In genomic region chr12:69198164-69198535, GRCm38 (mm10) we compare ENCODE assay signal across 8 mouse cellular contexts. TPM values are rescaled to one million over a fixed set of nuclear protein-coding genes. Genes with fewer than 3 reads are reported as not detected.
DNase-seq lines count a peak whose midpoint lies in the region; ATAC-seq and TF ChIP-seq lines count a peak whose summit lies in the region.

TSS of gene Dnaaf2 (minus strand) at chr12:69198429.

- no peak for TF ChIP-seq EP300 in heart, adult 2 months (IDR thresholded peaks at IDR 0.05; ENCODE audit: insufficient read depth, low read depth, low read length)

- peak; percentile 18 for ATAC-seq in limb, embryonic 11.5 days (ENCODE audit: insufficient number of reproducible peaks, low FRiP score, low TSS enrichment, low read depth)

- no peaks in the 10 kb centered on the region for H3K9me3 ChIP-seq in limb, embryonic 11.5 days (ENCODE audit: control insufficient read depth, low read length)
- no peaks in the 10 kb centered on the region for H3K9me3 ChIP-seq in midbrain, embryonic 10.5 days (replicated peaks)

- WGBS in heart, adult 2 months: under 1% methylated on average over 18 of the region's 18 CpGs
- WGBS in limb, embryonic 11.5 days: under 1% methylated on average over 18 of the region's 18 CpGs
- under 1% methylated on average over 18 of the region's 18 CpGs for WGBS in midbrain, embryonic 10.5 days
- under 1% methylated on average over 18 of the region's 18 CpGs for WGBS in small intestine, adult 2 months

- peak within 1 kb of the TSS; percentile 94 for H3K4me2 ChIP-seq in limb, embryonic 11.5 days (ENCODE audit: low read depth, severe bottlenecking)

- 0 out of 2 replicates have a peak, but pooled peaks cover 3% of the 10 kb centered on the region for H3K36me3 ChIP-seq in heart, adult 2 months (ENCODE audit: control insufficient read depth, insufficient read depth, low read length)
- H3K36me3 ChIP-seq in limb, embryonic 11.5 days (ENCODE audit: control insufficient read depth, insufficient read depth, low read length): peaks cover 5% of the 10 kb centered on the region; the same call in 1 of the 2 replicates
- peaks cover 50% of the 10 kb centered on the region for H3K36me3 ChIP-seq in midbrain, embryonic 10.5 days
- H3K36me3 ChIP-seq in small intestine, adult 2 months (ENCODE audit: control insufficient read depth, insufficient read depth, low read length): peaks cover 6% of the 10 kb centered on the region

- H3K4me3 ChIP-seq in heart, adult 2 months: peak within 1 kb of the TSS; percentile 98
- H3K4me3 ChIP-seq in limb, embryonic 11.5 days (ENCODE audit: low read depth, low read length): peak within 1 kb of the TSS; percentile 98
- H3K4me3 ChIP-seq in midbrain, embryonic 10.5 days: peak within 1 kb of the TSS; percentile 96
- peak within 1 kb of the TSS; percentile 80 for H3K4me3 ChIP-seq in small intestine, adult 2 months (ENCODE audit: low read depth, low read length)

- no peak for TF ChIP-seq POLR2A in heart, adult 2 months (IDR thresholded peaks at IDR 0.05; ENCODE audit: insufficient read depth, low read depth, low read length)
- TF ChIP-seq POLR2A in small intestine, adult 2 months (IDR thresholded peaks at IDR 0.05; ENCODE audit: low read depth, low read length): no peak; the same call in 1 of the 2 replicates

- no peaks in the 10 kb centered on the region for H3K27me3 ChIP-seq in heart, adult 2 months (ENCODE audit: control insufficient read depth, insufficient read depth, low read length)
- no peaks in the 10 kb centered on the region for H3K27me3 ChIP-seq in limb, embryonic 11.5 days (ENCODE audit: control insufficient read depth, insufficient read depth, low read length)
- no peaks in the 10 kb centered on the region for H3K27me3 ChIP-seq in midbrain, embryonic 10.5 days (ENCODE audit: low read depth, poor library complexity, severe bottlenecking)
- H3K27me3 ChIP-seq in small intestine, adult 2 months (ENCODE audit: control insufficient read depth, insufficient read depth, low read length): no peaks in the 10 kb centered on the region

- H3K79me2 ChIP-seq in heart, adult 2 months (replicated peaks; ENCODE audit: control insufficient read depth, insufficient read depth, low read length): no peaks in the 10 kb centered on the region

- H3K27ac ChIP-seq in heart, adult 2 months: peak within 1 kb of the TSS; percentile 85
- peak within 1 kb of the TSS; percentile 78 for H3K27ac ChIP-seq in limb, embryonic 11.5 days (replicated peaks; ENCODE audit: low read depth, low read length)
- peak within 1 kb of the TSS; percentile 92 for H3K27ac ChIP-seq in midbrain, embryonic 10.5 days (replicated peaks)
- H3K27ac ChIP-seq in small intestine, adult 2 months (ENCODE audit: insufficient read depth, low read depth, low read length): peak within 1 kb of the TSS; percentile 60

- peak; percentile 75 for DNase-seq in 416B (ENCODE audit: low read depth)
- peak; percentile 86 to 94 for DNase-seq in adrenal gland, adult (ENCODE audit: inconsistent age in 2 of 2, low spot score in 1 of 2)
- peak; percentile 82 for DNase-seq in embryo, embryonic 9.5 days (ENCODE audit: extremely low spot score)
- DNase-seq in heart, adult 2 months: peak in 1 of 2 experiments; percentile 65
- DNase-seq in kidney, adult 18-20 months: peak; percentile 85
- DNase-seq in limb, embryonic 11.5 days (ENCODE audit: low spot score): peak; percentile 87
- peak; percentile 83 for DNase-seq in midbrain, embryonic 10.5 days (ENCODE audit: low spot score)

- peaks cover 4% of the 10 kb centered on the region for H3K4me1 ChIP-seq in heart, adult 2 months (ENCODE audit: control insufficient read depth, insufficient read depth, low read length)
- H3K4me1 ChIP-seq in limb, embryonic 11.5 days (ENCODE audit: control insufficient read depth, insufficient read depth, low read length): peaks cover 4% of the 10 kb centered on the region; the same call in 1 of the 2 replicates
- peaks cover 31% of the 10 kb centered on the region for H3K4me1 ChIP-seq in midbrain, embryonic 10.5 days
- peaks cover 2% of the 10 kb centered on the region; the same call in 1 of the 2 replicates for H3K4me1 ChIP-seq in small intestine, adult 2 months (ENCODE audit: control insufficient read depth, insufficient read depth, insufficient read length, low read length)

- intact Hi-C loops in heart, adult 2 months (cut with DNase I): loop anchor here (5.0 kb wide), 2 partner anchors 44 to 99 kb away; partner anchors contain the start of genes Klhdc1 and Klhdc2

- peak within 1 kb of the TSS; percentile 94 for H3K9ac ChIP-seq in heart, adult 2 months (ENCODE audit: low read depth, low read length)
- H3K9ac ChIP-seq in limb, embryonic 11.5 days (ENCODE audit: low read length): peak within 1 kb of the TSS; percentile 90

- no peak for TF ChIP-seq CTCF in heart, adult 2 months (IDR thresholded peaks at IDR 0.05)
- no peak for TF ChIP-seq CTCF in small intestine, adult 2 months (IDR thresholded peaks at IDR 0.05; ENCODE audit: extremely low read depth, insufficient read length, insufficient replicate concordance, low read depth, low read length)

RNA-seq across cellular contexts. Expression of gene Dnaaf2, which starts in this region (rescaled TPM):
- under 1 TPM; 0.50 to 0.80 TPM for total RNA-seq in heart, adult 2 months (2021)
- polyA plus RNA-seq in heart, adult 2 months (2012; rRNA removed): 0.67 and 0.94 TPM in 2 replicates
- 15.0 and 16.2 TPM in 2 replicates for polyA plus RNA-seq in limb, embryonic 11.5 days (2014; fragmentation: Nextera tagmentation; extraction: Ambion mirVana)
- polyA plus RNA-seq in midbrain, embryonic 10.5 days (2016; fragmentation: Nextera tagmentation; extraction: Ambion mirVana): 17.0 TPM in 2 replicates
- polyA plus RNA-seq in small intestine, adult 2 months (2012; rRNA removed): 0.50 and 0.93 TPM in 2 replicates
